Mouse (Mus musculus) hindbrain, postnatal 0 days (tissue): ENCODE measurements around the gene Dlg3. TPM values are rescaled to one million over a fixed set of nuclear protein-coding genes. Genes with fewer than 3 reads are reported as not detected.

Source experiments
- ATAC-seq: fragments of 200-750 bp; cut with Nextera tagmentation; 2 replicates; pipeline ENCODE4 v1.8.0; 2017; ENCODE audit warnings: mild to moderate bottlenecking, moderate TSS enrichment, moderate library complexity
- DNase-seq: peaks from one replicate; pipeline ENCODE4 v3.0.0-alpha.2; 2015; ENCODE audit warnings: low spot score
- H3K27ac ChIP-seq: fragments of 300-500 bp; sonication (generic); 2 replicates; pipeline ENCODE4 v1.5.1; 2014; ENCODE audit warnings: mild to moderate bottlenecking
- H3K27me3 ChIP-seq: fragments of 300-500 bp; sonication (generic); 2 replicates; pipeline ENCODE4 v1.6.1; 2014; ENCODE audit warnings: low read length, mixed read lengths; ENCODE audit not compliant: insufficient read depth
- H3K36me3 ChIP-seq: fragments of 300-500 bp; sonication (generic); 2 replicates; pipeline ENCODE4 v1.6.1; 2014; ENCODE audit warnings: low read length, mixed read lengths; ENCODE audit not compliant: insufficient read depth
- H3K4me1 ChIP-seq: fragments of 300-500 bp; sonication (generic); 2 replicates; pipeline ENCODE4 v1.6.1; 2014; ENCODE audit warnings: antibody characterized with exemption, low read length, mixed read lengths; ENCODE audit not compliant: insufficient read depth
- H3K4me2 ChIP-seq: fragments of 300-500 bp; sonication (generic); 2 replicates; pipeline ENCODE4 v1.6.1; 2014; ENCODE audit warnings: low read depth, mild to moderate bottlenecking, low read length, moderate library complexity, mixed read lengths
- H3K4me3 ChIP-seq: fragments of 300-500 bp; sonication (generic); 2 replicates; pipeline ENCODE4 v1.5.1; 2014; ENCODE audit warnings: low read length
- H3K9ac ChIP-seq: fragments of 300-500 bp; sonication (generic); replicated peaks from 2 replicates; pipeline ENCODE4 v1.6.1; 2014; ENCODE audit warnings: mild to moderate bottlenecking, low read length, moderate library complexity, mixed read lengths
- H3K9me3 ChIP-seq: fragments of 300-500 bp; sonication (generic); 2 replicates; pipeline ENCODE4 v1.6.1; 2016; ENCODE audit warnings: low read length, mixed read lengths
- CTCF ChIP-seq: IDR thresholded peaks from 2 replicates; pipeline ENCODE4 v1.5.1; 2016; ENCODE audit warnings: antibody characterized with exemption, control low read depth, low read depth
- WGBS: fragments of 180-500 bp; shearing (Covaris S2); extraction: QIAGEN DNeasy Blood & Tissue Kit; methylation state at CpG from one replicate; pipeline ENCODE4 v1.1.7; 2014; 5-methylcytosine and 5-hydroxymethylcytosine counted together
- polyA plus RNA-seq: library from polyadenylated mRNA; unstranded; fragments of >200 nt; fragmentation: Nextera tagmentation; extraction: Ambion mirVana; gene quantifications from 2 replicates; pipeline ENCODE4 v1.2.1, GENCODE M21; 2015
- total RNA-seq: library from RNA; depleted of rRNA; stranded (reverse); fragments of >200 nt; gene quantifications from 2 replicates; pipeline ENCODE4 v1.2.3, GENCODE M21; 2014

Gene Dlg3
- total and polyA plus RNA-seq, 2 experiments from 2014 or later, result 2.9 to 39.9 TPM

DNA sequence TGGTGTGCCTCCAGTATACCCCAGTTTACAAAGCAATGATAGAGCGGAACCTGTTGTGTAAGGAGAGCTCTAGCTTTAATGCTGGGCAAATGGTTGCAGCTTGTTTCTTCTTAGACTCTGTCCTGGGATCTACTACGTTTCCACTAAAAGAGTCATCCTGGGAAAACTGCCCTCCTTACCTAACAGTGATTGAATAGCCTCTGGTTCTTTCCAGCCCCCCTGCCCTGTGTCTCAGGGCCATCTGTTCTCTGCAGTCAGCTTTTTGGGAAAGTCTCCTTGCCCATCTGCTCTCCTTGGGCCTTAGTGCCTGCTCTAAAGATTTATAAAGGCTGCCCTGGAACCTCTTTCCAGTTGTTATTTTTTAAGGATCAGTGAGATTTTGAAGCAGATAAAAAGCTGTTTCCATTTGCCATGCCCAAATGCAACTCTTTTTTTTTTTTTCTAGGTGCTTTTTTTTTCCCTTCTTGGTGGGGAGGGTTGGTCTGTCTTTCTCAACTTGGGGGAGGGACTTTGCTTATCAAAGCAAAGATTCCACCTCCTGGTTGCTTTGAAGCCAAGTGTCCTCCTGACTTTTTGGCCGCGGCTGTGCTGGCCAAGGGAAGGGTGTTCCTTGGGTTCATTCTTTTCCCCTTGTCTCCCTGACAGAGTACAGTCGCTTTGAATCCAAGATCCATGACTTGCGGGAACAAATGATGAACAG lies 28.7 kb downstream of the Dlg3 start:
- no peak overlapping the region for H3K9ac ChIP-seq
- H3K27me3 ChIP-seq, result no peaks in the 10 kb centered on the region; the same call in 1 of the 2 replicates
- no peak overlapping the region for H3K4me2 ChIP-seq
- 69% methylated on average over 6 of the region's 6 CpGs for WGBS
- no peak overlapping the region for H3K27ac ChIP-seq
- no peaks in the 10 kb centered on the region for H3K9me3 ChIP-seq
- ATAC-seq (no peak), DNase-seq (peak; percentile 40)
- H3K36me3 ChIP-seq, result no peaks in the 10 kb centered on the region
- no peaks in the 10 kb centered on the region for H3K4me1 ChIP-seq
- no peak for TF ChIP-seq CTCF
- H3K4me3 ChIP-seq, result no peak overlapping the region

DNA sequence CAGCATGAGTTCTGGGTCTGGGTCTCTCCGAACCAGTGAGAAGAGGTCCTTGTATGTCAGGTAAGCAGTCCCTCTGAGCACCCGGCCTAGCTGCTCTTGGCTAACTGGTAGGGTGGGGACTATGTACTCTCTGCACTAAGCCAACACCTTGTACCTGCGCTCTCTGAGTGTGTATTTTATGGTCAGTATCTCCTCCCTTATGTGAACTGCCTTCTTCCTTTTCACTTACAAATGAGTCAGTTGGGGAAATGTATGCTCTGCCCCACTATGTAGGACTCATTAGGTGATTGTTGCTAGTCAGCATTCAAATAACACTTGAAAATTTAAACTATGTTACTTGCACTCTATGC lies 29.2 kb downstream of the Dlg3 start:
- WGBS, result 83% methylated on average over 3 of the region's 3 CpGs
- DNase-seq (no peak), ATAC-seq (no peak)
- no peak overlapping the region for H3K4me3 ChIP-seq
- no peak overlapping the region for H3K4me2 ChIP-seq
- no peaks in the 10 kb centered on the region for H3K36me3 ChIP-seq
- no peaks in the 10 kb centered on the region for H3K4me1 ChIP-seq
- H3K27me3 ChIP-seq, result no peaks in the 10 kb centered on the region; the same call in 1 of the 2 replicates
- H3K9me3 ChIP-seq, result no peaks in the 10 kb centered on the region
- TF ChIP-seq CTCF, result no peak
- no peak overlapping the region for H3K27ac ChIP-seq
- no peak overlapping the region for H3K9ac ChIP-seq

DNA sequence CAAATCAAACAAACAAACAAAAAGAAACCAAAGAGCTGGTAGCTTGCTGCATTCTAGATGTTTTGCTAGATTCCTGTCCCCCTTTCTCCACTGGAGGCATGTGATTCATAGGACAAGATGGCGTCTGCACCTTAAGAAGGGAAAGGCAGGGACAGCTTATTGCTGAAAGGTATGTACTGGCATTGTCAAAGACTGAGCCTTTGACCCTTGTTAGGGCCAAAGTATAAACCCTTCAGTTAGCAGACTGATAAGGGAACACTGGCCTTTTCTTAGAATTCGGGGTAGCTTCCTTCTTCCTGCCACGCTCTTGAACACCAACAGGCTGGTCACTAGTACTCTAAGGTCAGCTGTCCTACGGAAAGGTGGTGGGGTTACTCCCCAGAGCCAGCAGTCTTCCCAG lies 29.8 kb downstream of the Dlg3 start:
- no peak overlapping the region for H3K27ac ChIP-seq
- ATAC-seq (no peak), DNase-seq (no peak)
- no peaks in the 10 kb centered on the region; the same call in 1 of the 2 replicates for H3K27me3 ChIP-seq
- H3K9ac ChIP-seq, result no peak overlapping the region
- 81% methylated on average over 4 of the region's 4 CpGs for whole genome bisulfite sequencing
- H3K4me3 ChIP-seq, result no peak overlapping the region
- H3K9me3 ChIP-seq, result no peaks in the 10 kb centered on the region
- H3K36me3 ChIP-seq, result no peaks in the 10 kb centered on the region
- H3K4me2 ChIP-seq, result no peak overlapping the region
- no peak for TF ChIP-seq CTCF
- no peaks in the 10 kb centered on the region for H3K4me1 ChIP-seq

DNA sequence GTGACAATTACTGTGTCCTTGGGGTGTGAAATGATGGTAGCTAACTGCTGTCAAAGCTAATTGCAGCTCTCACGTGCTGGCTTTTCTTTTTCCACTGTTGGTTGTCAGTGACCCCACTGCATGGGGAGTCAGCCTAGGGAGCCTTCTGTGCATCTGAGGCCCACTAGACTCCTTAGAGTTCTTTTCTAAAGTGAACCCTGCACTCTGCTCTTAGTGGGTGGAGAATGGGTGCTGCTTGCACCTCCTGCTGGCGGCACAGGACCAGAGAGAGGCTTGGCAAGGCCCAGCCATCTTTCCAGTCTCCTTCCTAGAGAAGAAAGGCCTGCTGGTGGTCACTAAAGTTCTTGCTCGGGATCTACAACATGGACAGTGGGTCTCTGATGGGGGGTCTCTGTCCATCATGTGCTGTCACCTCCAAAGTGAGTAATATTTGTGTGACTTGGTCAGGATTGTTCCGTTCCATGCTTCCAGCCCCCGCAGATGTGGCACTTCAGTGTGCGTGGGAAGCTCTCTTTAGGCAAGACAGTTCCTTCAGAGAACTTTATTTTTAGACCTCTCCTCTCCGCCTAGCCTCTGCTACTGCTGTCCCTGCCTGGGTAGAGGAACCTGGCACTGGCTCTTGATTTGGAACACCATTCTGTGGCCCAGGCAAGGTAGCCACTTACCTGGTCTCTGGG lies 30.5 kb downstream of the Dlg3 start:
- Histone ChIP-seq H3K27me3 (no peaks in the 10 kb centered on the region; the same call in 1 of the 2 replicates), H3K9me3 (no peaks in the 10 kb centered on the region), H3K4me1 (no peaks in the 10 kb centered on the region), H3K4me3 (no peak overlapping the region), H3K4me2 (no peak overlapping the region), H3K27ac (no peak overlapping the region), H3K9ac (no peak overlapping the region), H3K36me3 (no peaks in the 10 kb centered on the region)
- no peak for ATAC-seq
- no peak for TF ChIP-seq CTCF
- WGBS, result 76% methylated on average over 7 of the region's 7 CpGs
- no peak for DNase-seq

DNA sequence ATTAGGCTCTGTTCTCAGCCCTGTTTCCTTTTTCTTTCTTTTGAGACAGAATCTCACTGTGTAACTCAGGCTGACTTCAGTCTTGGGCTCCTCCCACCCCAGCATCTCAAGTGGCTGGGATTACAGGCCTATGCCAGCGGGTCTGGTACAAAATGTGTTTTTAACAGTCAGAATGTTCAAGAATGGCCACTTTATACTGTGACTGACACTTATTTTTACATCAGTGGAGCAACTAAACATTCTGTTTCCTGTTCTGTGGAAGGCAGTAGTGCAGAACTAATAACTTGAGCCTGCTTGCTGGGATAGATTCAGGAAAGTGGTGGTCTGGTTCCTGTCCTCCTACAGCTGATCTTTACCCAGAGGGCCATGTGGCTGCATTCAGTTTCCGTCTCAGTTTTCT lies 33.1 kb downstream of the Dlg3 start:
- Histone ChIP-seq H3K36me3 (no peaks in the 10 kb centered on the region), H3K4me2 (no peak overlapping the region), H3K27me3 (no peaks in the 10 kb centered on the region; the same call in 1 of the 2 replicates), H3K9me3 (no peaks in the 10 kb centered on the region), H3K4me1 (no peaks in the 10 kb centered on the region), H3K27ac (no peak overlapping the region), H3K9ac (no peak overlapping the region), H3K4me3 (no peak overlapping the region)
- 34% methylated on average over 2 of the region's 2 CpGs for WGBS
- ATAC-seq (peak; percentile 35; the same call in 1 of the 2 replicates), DNase-seq (no peak)
- no peak for TF ChIP-seq CTCF

DNA sequence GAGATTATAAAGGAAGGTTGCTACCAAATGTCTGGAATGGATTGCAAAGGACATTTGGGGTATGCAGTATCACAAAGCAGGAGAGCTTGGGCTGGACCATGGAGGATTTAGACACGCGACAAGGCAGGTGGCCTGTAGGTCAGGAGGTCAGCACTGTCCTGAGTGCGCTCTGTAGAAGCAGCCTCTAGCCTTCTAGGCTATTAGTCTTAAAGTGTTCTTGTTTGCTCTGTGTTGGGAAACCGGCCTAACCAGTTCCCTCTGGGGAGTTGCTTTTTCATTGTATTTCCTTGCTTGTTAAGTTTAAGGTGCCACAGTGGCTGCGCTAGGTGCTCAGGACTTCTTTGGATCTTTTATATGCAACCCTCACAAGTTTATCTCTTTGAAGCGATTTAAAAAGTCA lies 34.5 kb downstream of the Dlg3 start:
- H3K9ac ChIP-seq, result no peak overlapping the region

DNA sequence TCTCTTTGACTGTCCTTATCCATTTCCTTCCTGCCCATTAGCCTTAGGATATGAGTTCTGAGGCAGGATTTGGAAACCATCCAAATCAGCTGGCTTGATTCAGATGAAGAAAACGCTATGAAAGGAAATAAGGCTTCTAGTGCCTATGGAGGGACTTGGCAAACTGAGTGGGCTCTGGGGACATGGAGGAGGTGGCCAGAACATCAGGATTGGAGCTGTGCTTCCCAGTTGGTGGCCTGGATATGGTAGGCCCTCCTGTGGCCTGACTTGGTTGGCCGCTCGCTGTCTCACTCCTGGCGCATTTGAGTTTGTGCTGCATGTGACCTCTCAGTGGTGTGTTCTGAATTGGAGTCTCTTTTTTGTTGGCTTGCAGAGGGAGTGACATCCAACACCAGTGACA lies 43.6 kb downstream of the Dlg3 start:
- Histone ChIP-seq H3K27ac (no peak overlapping the region), H3K9me3 (no peaks in the 10 kb centered on the region), H3K4me2 (no peak overlapping the region), H3K9ac (no peak overlapping the region), H3K4me1 (no peaks in the 10 kb centered on the region), H3K36me3 (no peaks in the 10 kb centered on the region; the same call in 1 of the 2 replicates), H3K27me3 (no peaks in the 10 kb centered on the region), H3K4me3 (no peak overlapping the region)
- DNase-seq (peak; percentile 11), ATAC-seq (no peak)
- WGBS, result 76% methylated on average over 4 of the region's 4 CpGs
- no peak for TF ChIP-seq CTCF

More for the DNA sequence above, 34.5 kb downstream of the Dlg3 start:
- DNase-seq, result no peak
- no peaks in the 10 kb centered on the region for H3K9me3 ChIP-seq
- TF ChIP-seq CTCF, result no peak
- ATAC-seq, result no peak
- no peaks in the 10 kb centered on the region for H3K4me1 ChIP-seq
- H3K4me3 ChIP-seq, result no peak overlapping the region
- no peak overlapping the region for H3K27ac ChIP-seq
- no peak overlapping the region for H3K4me2 ChIP-seq
- 75% methylated on average over 6 of the region's 6 CpGs for whole genome bisulfite sequencing
- H3K36me3 ChIP-seq, result no peaks in the 10 kb centered on the region
- no peaks in the 10 kb centered on the region; the same call in 1 of the 2 replicates for H3K27me3 ChIP-seq
